ENCODE assay signal across 7 mouse cellular contexts in the genomic region with DNA sequence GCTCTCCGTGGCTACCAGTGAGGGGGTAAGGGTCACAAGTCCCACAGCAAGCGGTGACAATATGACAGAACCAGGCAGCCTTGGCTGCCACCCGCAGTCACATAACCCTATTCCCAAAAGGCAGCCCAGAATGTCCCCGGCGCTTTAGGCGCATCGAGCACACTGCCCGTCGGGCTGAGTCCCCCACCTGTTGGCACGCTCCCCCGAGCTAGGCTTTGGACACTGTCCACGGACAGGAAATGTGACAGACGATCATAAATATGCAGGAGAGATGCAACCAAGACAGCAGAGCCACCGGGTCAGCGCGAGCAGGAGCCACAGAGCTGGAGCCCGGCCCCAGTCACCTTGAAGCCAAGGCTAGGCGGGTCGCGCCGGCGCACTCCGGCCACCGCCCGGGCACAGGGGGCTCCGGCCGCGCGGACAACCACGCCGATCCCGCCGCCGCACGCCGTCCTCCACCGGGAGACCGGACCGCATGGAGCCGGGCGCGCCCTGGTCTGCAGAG. TPM values are rescaled to one million over a fixed set of nuclear protein-coding genes. Genes with fewer than 3 reads are reported as not detected.
A peak's percentile ranks its signal among the peaks of the same experiment; 100 is the strongest.
DNase-seq lines count a peak whose midpoint lies in the region; ATAC-seq lines count a peak whose summit lies in the region.

No protein-coding gene starts in this region.

- H3K4me1 ChIP-seq in lung, embryonic 16.5 days (replicated peaks; ENCODE audit: control insufficient read depth, insufficient read depth, low read length): 0 out of 2 replicates have a peak, but pooled peaks cover 3% of the 10 kb centered on the region
- H3K4me1 ChIP-seq in forebrain, embryonic 12.5 days: peaks cover 5% of the 10 kb centered on the region; the same call in 1 of the 2 replicates
- H3K4me1 ChIP-seq in liver, embryonic 12.5 days: 0 out of 2 replicates have a peak, but pooled peaks cover 2% of the 10 kb centered on the region

- H3K4me3 ChIP-seq in lung, embryonic 16.5 days (ENCODE audit: low read length): peak overlapping the region; percentile 40
- peak overlapping the region; percentile 41 for H3K4me3 ChIP-seq in forebrain, embryonic 12.5 days (replicated peaks)
- H3K4me3 ChIP-seq in liver, embryonic 12.5 days: peak overlapping the region; percentile 38

- peak overlapping the region; percentile 32 for H3K9ac ChIP-seq in lung, embryonic 16.5 days (ENCODE audit: low read length)
- H3K9ac ChIP-seq in forebrain, embryonic 12.5 days: peak overlapping the region; percentile 47; the same call in 1 of the 2 replicates
- no peak overlapping the region for H3K9ac ChIP-seq in liver, embryonic 12.5 days

- peak; percentile 52; the same call in 1 of the 2 replicates for ATAC-seq in lung, embryonic 16.5 days (ENCODE audit: low read depth)
- ATAC-seq in forebrain, embryonic 12.5 days (ENCODE audit: low FRiP score): peak; percentile 44; the same call in 1 of the 2 replicates
- 0 out of 2 replicates have a peak, but pooled peaks have one; percentile 18 for ATAC-seq in liver, embryonic 12.5 days

- peak overlapping the region; percentile 61 for H3K4me2 ChIP-seq in lung, embryonic 16.5 days (ENCODE audit: low read depth, low read length)
- H3K4me2 ChIP-seq in forebrain, embryonic 12.5 days: peak overlapping the region; percentile 74
- H3K4me2 ChIP-seq in liver, embryonic 12.5 days: peak overlapping the region; percentile 57

- H3K9me3 ChIP-seq in lung, embryonic 16.5 days (ENCODE audit: control insufficient read depth, low read length): no peaks in the 10 kb centered on the region
- no peaks in the 10 kb centered on the region for H3K9me3 ChIP-seq in forebrain, embryonic 12.5 days
- H3K9me3 ChIP-seq in liver, embryonic 12.5 days (replicated peaks): no peaks in the 10 kb centered on the region

- H3K36me3 ChIP-seq in lung, embryonic 16.5 days (ENCODE audit: control insufficient read depth, insufficient read depth, low read length): no peaks in the 10 kb centered on the region
- no peaks in the 10 kb centered on the region for H3K36me3 ChIP-seq in forebrain, embryonic 12.5 days (replicated peaks)
- H3K36me3 ChIP-seq in liver, embryonic 12.5 days: no peaks in the 10 kb centered on the region

- no peak for DNase-seq in lung, postnatal 4 days
- peak; percentile 2 for DNase-seq in yolk sac, embryonic 10.5 days (ENCODE audit: low spot score)
- DNase-seq in layer of hippocampus, postnatal 14 days (ENCODE audit: low spot score in 2 of 2): no peak
- no peak for DNase-seq in frontal cortex, postnatal 25 days (ENCODE audit: low spot score in 2 of 2)

- H3K27ac ChIP-seq in lung, embryonic 16.5 days (ENCODE audit: low read length): no peak overlapping the region
- no peak overlapping the region for H3K27ac ChIP-seq in forebrain, embryonic 12.5 days
- H3K27ac ChIP-seq in liver, embryonic 12.5 days: no peak overlapping the region

- peaks cover 11% of the 10 kb centered on the region for H3K27me3 ChIP-seq in lung, embryonic 16.5 days (ENCODE audit: control insufficient read depth, insufficient read depth, low read depth, low read length)
- H3K27me3 ChIP-seq in forebrain, embryonic 12.5 days: peaks cover 25% of the 10 kb centered on the region
- peaks cover 33% of the 10 kb centered on the region for H3K27me3 ChIP-seq in liver, embryonic 12.5 days (replicated peaks)

- WGBS in lung, embryonic 16.5 days: 4% methylated on average over 39 of the region's 42 CpGs
- 2% methylated on average over 42 of the region's 42 CpGs for WGBS in forebrain, embryonic 12.5 days
- 8% methylated on average over 42 of the region's 42 CpGs for WGBS in liver, embryonic 12.5 days (ENCODE audit: insufficient replicate concordance)

RNA-seq across cellular contexts. Expression of a gene that starts 40.9 kb away (rescaled TPM):
- 0.10 TPM in 1 of 2 replicates, not detected in the other for polyA plus RNA-seq in lung, embryonic 16.5 days (2015; fragmentation: Nextera tagmentation; extraction: Ambion mirVana)
- not detected in 2 replicates for polyA plus RNA-seq in forebrain, embryonic 12.5 days (2016; fragmentation: Nextera tagmentation; extraction: Ambion mirVana)
- polyA plus RNA-seq in liver, embryonic 12.5 days (2016; fragmentation: Nextera tagmentation; extraction: Ambion mirVana): 0.13 and 0.19 TPM in 2 replicates
- under 1 TPM in 1 of 2 experiments, not detected in 1; 0.28 TPM for total RNA-seq in layer of hippocampus, postnatal 14 days (2021)

RNA-seq across cellular contexts. Expression of a gene that starts 44.5 kb away (rescaled TPM):
- polyA plus RNA-seq in lung, embryonic 16.5 days (2015; fragmentation: Nextera tagmentation; extraction: Ambion mirVana): 0.20 and 0.36 TPM in 2 replicates
- polyA plus RNA-seq in forebrain, embryonic 12.5 days (2016; fragmentation: Nextera tagmentation; extraction: Ambion mirVana): 0.19 and 0.35 TPM in 2 replicates
- polyA plus RNA-seq in liver, embryonic 12.5 days (2016; fragmentation: Nextera tagmentation; extraction: Ambion mirVana): 3.6 and 3.7 TPM in 2 replicates
- not detected for total RNA-seq in layer of hippocampus, postnatal 14 days (2021)
